Mouse (Mus musculus) ES-E14 (cell line): ENCODE results near the gene Dnah14. TPM values are rescaled to one million over a fixed set of nuclear protein-coding genes. Genes with fewer than 3 reads are reported as not detected.

Experiments
- DNase-seq: peaks from one replicate; pipeline ENCODE4 v3.0.0-alpha.2; 2013; ENCODE audit warnings: low read depth, low spot score
- H3K27ac ChIP-seq: 2 replicates; pipeline ENCODE4 v1.5.1; 2012; ENCODE audit warnings: low read depth, mild to moderate bottlenecking, low read length, moderate library complexity, mixed read lengths; ENCODE audit not compliant: poor library complexity, insufficient read depth, severe bottlenecking
- H3K36me3 ChIP-seq: 2 replicates; pipeline ENCODE4 v1.6.1; 2012; ENCODE audit warnings: mild to moderate bottlenecking, low read length, moderate library complexity, mixed read lengths; ENCODE audit not compliant: control insufficient read depth, poor library complexity, insufficient read depth, severe bottlenecking
- H3K4me1 ChIP-seq, 2 experiments: fragments of 150-350 bp in 1 of 2; sonication (generic) in 1 of 2; 2 replicates each; pipeline ENCODE4 v1.6.1; 2012; ENCODE audit warnings: low read length in 2 of 2, mild to moderate bottlenecking in 1 of 2, mixed read lengths in 1 of 2; ENCODE audit not compliant: control insufficient read depth in 2 of 2, insufficient read depth in 2 of 2, poor library complexity in 1 of 2
- H3K4me3 ChIP-seq, 2 experiments: fragments of 150-350 bp in 1 of 2; sonication (generic) in 1 of 2; 2 replicates each; pipeline ENCODE4 v1.5.1; 2012; ENCODE audit warnings: low read length in 2 of 2, low read depth in 1 of 2, mild to moderate bottlenecking in 1 of 2, mixed read lengths in 1 of 2; ENCODE audit not compliant: insufficient read depth in 1 of 2, poor library complexity in 1 of 2, severe bottlenecking in 1 of 2
- H3K9ac ChIP-seq: 2 replicates; pipeline ENCODE4 v1.6.1; 2012; ENCODE audit warnings: low read depth, mild to moderate bottlenecking, low read length, mixed read lengths; ENCODE audit not compliant: poor library complexity, insufficient read depth, severe bottlenecking
- H3K9me3 ChIP-seq: fragments of 150-350 bp; sonication (generic); 2 replicates; pipeline ENCODE4 v1.6.1; 2012; ENCODE audit warnings: low read depth, mild to moderate bottlenecking, low read length; ENCODE audit not compliant: control insufficient read depth, insufficient read depth
- CHD2 ChIP-seq: IDR thresholded peaks from 2 replicates; pipeline ENCODE4 v1.6.1; 2014; ENCODE audit warnings: mild to moderate bottlenecking, low read depth, low read length, inconsistent platforms
- HCFC1 ChIP-seq: IDR thresholded peaks from 2 replicates; pipeline ENCODE4 v1.6.1; 2012; ENCODE audit warnings: low read length, inconsistent platforms, borderline replicate concordance; ENCODE audit not compliant: insufficient read depth
- MAFK ChIP-seq: IDR thresholded peaks from 2 replicates; pipeline ENCODE4 v1.6.1; 2014; ENCODE audit warnings: mild to moderate bottlenecking, low read depth, low read length, inconsistent platforms; ENCODE audit not compliant: insufficient read depth
- ZC3H11A ChIP-seq: IDR thresholded peaks from 2 replicates; pipeline ENCODE4 v1.6.1; 2012; ENCODE audit warnings: low read depth, mild to moderate bottlenecking, inconsistent platforms, low read length, borderline replicate concordance
- ZNF384 ChIP-seq: IDR thresholded peaks from 2 replicates; pipeline ENCODE4 v1.6.1; 2012; ENCODE audit warnings: low read depth, low read length, inconsistent platforms
- in situ Hi-C, 2 experiments: fragments of 600-800 bp; cut with MboI; formaldehyde crosslinking; loops; one replicate each; pipeline ENCODE4 v1.15.1; 2025; ENCODE audit warnings: low sequenced_read_pairs in 2 of 2, inconsistent platforms in 1 of 2; ENCODE audit not compliant: unreplicated experiment in 2 of 2
- total RNA-seq: library from RNA; depleted of rRNA; stranded (reverse); fragments of 300-350 nt; gene quantifications from 2 replicates; pipeline ENCODE4 v1.2.3, GENCODE M21; 2012

Dnah14 gene
- total RNA-seq, 1 experiment = 1.9 TPM

DNA sequence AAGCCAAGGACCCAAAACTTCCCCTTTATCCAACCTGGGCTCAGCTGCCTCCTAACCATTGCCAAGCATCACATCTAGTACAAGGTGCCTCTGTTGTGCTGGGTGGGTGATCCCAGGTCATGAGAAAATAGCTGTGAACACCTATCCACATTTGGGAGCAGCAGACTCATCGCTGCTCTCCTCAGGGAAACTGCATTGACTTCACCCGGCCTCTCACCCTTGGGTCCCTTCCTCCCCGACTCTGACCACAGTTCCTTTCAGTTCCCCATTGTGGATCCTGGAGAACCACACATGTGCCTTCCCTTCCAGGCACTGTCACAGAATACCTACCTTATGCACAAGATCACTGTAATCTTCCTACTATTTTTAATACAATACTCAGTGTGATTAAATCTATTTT is 269.4 kb downstream of the Dnah14 start:
- no peak overlapping the region for H3K9ac ChIP-seq
- no peak for DNase-seq
- H3K36me3 ChIP-seq = no peaks in the 10 kb centered on the region
- peaks cover 3 to 8% of the 10 kb centered on the region in 2 experiments; a peak in 1 of 4 replicates for H3K4me1 ChIP-seq
- no peak for TF ChIP-seq ZC3H11A
- TF ChIP-seq ZNF384 = no peak
- TF ChIP-seq MAFK = no peak
- TF ChIP-seq HCFC1 = no peak
- no peak for TF ChIP-seq CHD2
- peak overlapping the region; percentile 16 to 71; a peak in 3 of 4 replicates for H3K4me3 ChIP-seq
- H3K27ac ChIP-seq = no peak overlapping the region
- in situ Hi-C loops = no loop called here
- H3K9me3 ChIP-seq = no peaks in the 10 kb centered on the region

DNA sequence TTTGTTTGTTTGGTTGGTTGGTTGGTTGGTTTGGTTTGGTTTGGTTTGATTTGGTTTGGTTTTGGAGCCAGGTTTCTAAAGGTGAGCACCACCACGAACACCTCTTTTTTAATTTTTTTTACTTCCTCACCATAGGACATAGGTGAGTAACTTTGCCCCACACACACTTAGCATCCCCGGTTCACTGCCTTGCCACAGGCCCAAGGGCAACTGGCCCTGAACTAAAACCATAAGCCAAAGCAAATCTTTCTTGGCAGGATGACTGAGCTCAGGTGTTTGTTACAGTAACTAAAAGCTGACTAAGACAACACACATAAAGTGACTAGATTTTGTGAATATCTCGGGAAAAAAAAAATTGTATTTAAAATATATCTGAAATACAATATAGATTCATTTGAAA is 271.0 kb downstream of the Dnah14 start:
- DNase-seq = no peak
- H3K4me3 ChIP-seq = no peak overlapping the region
- no peak overlapping the region for H3K9ac ChIP-seq
- in situ Hi-C loops = no loop called here
- no peaks in the 10 kb centered on the region for H3K9me3 ChIP-seq
- H3K36me3 ChIP-seq = no peaks in the 10 kb centered on the region
- peaks cover 7 to 8% of the 10 kb centered on the region in 2 experiments; a peak in 1 of 4 replicates for H3K4me1 ChIP-seq
- no peak overlapping the region for H3K27ac ChIP-seq
- TF ChIP-seq HCFC1 = no peak
- TF ChIP-seq ZC3H11A = no peak
- no peak for TF ChIP-seq CHD2
- no peak for TF ChIP-seq MAFK
- no peak for TF ChIP-seq ZNF384

DNA sequence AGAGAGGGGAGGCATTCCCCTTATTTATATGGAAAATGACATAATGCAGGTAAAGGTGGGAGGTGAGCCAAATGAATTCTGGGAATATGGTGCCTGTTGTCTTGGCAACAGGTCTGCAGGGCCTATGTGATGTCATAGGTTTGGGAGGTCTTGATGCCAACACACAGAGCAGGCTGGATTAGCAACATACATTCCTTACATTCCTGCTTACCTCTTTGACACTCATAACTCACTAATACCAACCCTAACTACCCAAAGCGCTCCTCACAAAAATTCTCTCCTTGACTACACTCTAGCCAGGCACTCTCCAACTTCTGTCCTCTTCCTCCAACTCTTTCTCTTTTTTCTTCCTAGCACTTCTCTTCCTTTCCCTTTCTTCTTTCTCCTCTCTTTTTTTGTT is 271.9 kb downstream of the Dnah14 start:
- Histone ChIP-seq H3K9ac (no peak overlapping the region), H3K27ac (no peak overlapping the region), H3K36me3 (no peaks in the 10 kb centered on the region), H3K4me1 (peaks cover 10% of the 10 kb centered on the region in 2 experiments; a peak in 2 of 4 replicates), H3K9me3 (no peaks in the 10 kb centered on the region), H3K4me3 (no peak overlapping the region)
- in situ Hi-C loops = no loop called here
- DNase-seq = no peak
- TF ChIP-seq ZC3H11A = no peak
- no peak for TF ChIP-seq CHD2
- no peak for TF ChIP-seq ZNF384
- TF ChIP-seq HCFC1 = no peak
- no peak for TF ChIP-seq MAFK

- no peaks in the 10 kb centered on the region for H3K9me3 ChIP-seq
- TF ChIP-seq CHD2 = no peak
- TF ChIP-seq HCFC1 = no peak
- no peak for TF ChIP-seq ZNF384
- TF ChIP-seq MAFK = no peak
- no peak for TF ChIP-seq ZC3H11A
- no peak for DNase-seq
- H3K9ac ChIP-seq = no peak overlapping the region
- no peaks in the 10 kb centered on the region for H3K36me3 ChIP-seq
- in situ Hi-C loops = no loop called here
- no peak overlapping the region for H3K4me3 ChIP-seq
- peaks cover 2 to 9% of the 10 kb centered on the region in 2 experiments; a peak in 2 of 4 replicates for H3K4me1 ChIP-seq
- no peak overlapping the region for H3K27ac ChIP-seq
These were observed 274.1 kb downstream of the Dnah14 start for GRCm38 (mm10) chr1:181850441-181850840.
